In genomic region chr14:19853471-19853870, GRCm38 (mm10) we compare ENCODE assay signal across 20 mouse cellular contexts.
"Had no signal": no experiment of that assay in that cellular context is flagged by ENCODE, and none has a peak within 500 bp of the region (broad histone marks: within the 10 kb centered on the region; RNA-seq: fewer than 3 reads in every experiment).

No protein-coding gene starts in this region.

- H3K27ac ChIP-seq: heart, adult 2 months; heart, embryonic 13.5 days; heart, embryonic 15.5 days; hindbrain, embryonic 14.5 days; intestine, embryonic 15.5 days; layer of hippocampus, adult 2 months; left cerebral cortex, adult 2 months; limb, embryonic 10.5 days; limb, embryonic 12.5 days; liver, embryonic 13.5 days; liver, embryonic 15.5 days had no signal

- H3K4me1 ChIP-seq: heart, embryonic 13.5 days; heart, embryonic 15.5 days; intestine, embryonic 15.5 days; liver, embryonic 13.5 days; liver, embryonic 15.5 days had no signal

- H3K36me3 ChIP-seq: heart, embryonic 13.5 days; heart, embryonic 15.5 days; intestine, embryonic 15.5 days; limb, embryonic 10.5 days; limb, embryonic 12.5 days; liver, embryonic 13.5 days; liver, embryonic 15.5 days had no signal

- H3K27me3 ChIP-seq: heart, embryonic 13.5 days; heart, embryonic 15.5 days; intestine, embryonic 15.5 days; limb, embryonic 12.5 days; liver, embryonic 13.5 days; liver, embryonic 15.5 days had no signal

- DNase-seq: gastrocnemius, postnatal 14 days; gastrocnemius, postnatal 36 days; heart, adult 2 months; heart, postnatal 36 days; kidney, adult 18-20 months; kidney, adult 8-10 months; kidney, postnatal 10 days; kidney, postnatal 25 days; kidney, postnatal 4 days; liver; liver, embryonic 13.5 days had no signal

- H3K4me3 ChIP-seq: heart, adult 2 months; heart, embryonic 13.5 days; heart, embryonic 15.5 days; intestine, embryonic 15.5 days; layer of hippocampus, adult 2 months; left cerebral cortex, adult 2 months; limb, embryonic 10.5 days; limb, embryonic 12.5 days; liver, embryonic 13.5 days; liver, embryonic 15.5 days had no signal

- H3K9me3 ChIP-seq: heart, embryonic 15.5 days; intestine, embryonic 15.5 days; limb, embryonic 10.5 days; limb, embryonic 12.5 days; liver, embryonic 13.5 days; liver, embryonic 15.5 days had no signal

- H3K9ac ChIP-seq: heart, embryonic 13.5 days; heart, embryonic 15.5 days; hindbrain, embryonic 14.5 days; intestine, embryonic 15.5 days; limb, embryonic 12.5 days; liver, embryonic 13.5 days; liver, embryonic 15.5 days had no signal
